ENCODE assay signal across 12 mouse cellular contexts in the genomic region with DNA sequence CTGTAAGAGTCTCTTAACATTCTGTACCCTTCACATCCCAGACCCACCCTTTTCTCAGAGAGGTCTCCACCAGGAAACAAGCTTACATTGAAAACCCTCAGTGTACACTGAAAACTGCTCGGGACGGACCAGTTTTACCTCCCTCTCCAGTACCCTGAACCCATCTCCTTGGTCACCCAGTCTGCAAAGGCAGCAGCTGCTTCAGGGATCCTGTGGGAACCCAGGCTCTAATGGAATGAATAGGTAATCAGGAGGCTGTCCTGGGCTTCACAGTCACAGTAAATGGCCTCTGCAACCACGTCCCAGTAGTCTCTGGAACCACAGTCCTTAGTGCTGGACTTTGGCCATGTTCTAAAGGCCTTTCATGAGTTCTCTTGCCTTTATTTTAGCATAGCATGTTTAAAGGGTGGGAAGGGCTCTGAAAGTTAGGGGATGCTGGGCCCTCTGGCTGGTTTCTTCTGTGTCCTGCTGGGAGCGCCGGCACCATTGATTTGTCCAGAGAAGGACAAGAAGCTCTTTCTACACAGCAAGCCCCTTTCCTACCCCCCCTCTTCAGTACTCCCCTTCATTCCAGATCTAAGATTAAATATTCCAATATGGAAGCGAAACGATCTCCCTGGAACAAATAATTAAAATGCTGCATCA. TPM values are rescaled to one million over a fixed set of nuclear protein-coding genes. Genes with fewer than 3 reads are reported as not detected.
DNase-seq lines count a peak whose midpoint lies in the region; ATAC-seq lines count a peak whose summit lies in the region.
"Had no signal": no experiment of that assay in that cellular context is flagged by ENCODE, and none has a peak within 500 bp of the region (broad histone marks: within the 10 kb centered on the region; RNA-seq: fewer than 3 reads in every experiment).

No protein-coding gene starts in this region.

- peak overlapping the region; percentile 67 for H3K4me3 ChIP-seq in hindbrain, embryonic 14.5 days (replicated peaks; ENCODE audit: low read length)
- peak overlapping the region; percentile 66 for H3K4me3 ChIP-seq in neural tube, embryonic 13.5 days

- WGBS in hindbrain, embryonic 14.5 days: 22% methylated on average over 7 of the region's 7 CpGs
- 28% methylated on average over 7 of the region's 7 CpGs for WGBS in neural tube, embryonic 13.5 days

- intact Hi-C loops in left cerebral cortex, postnatal 25 days (cut with DNase I): no loop called here

- no peaks in the 10 kb centered on the region for H3K27me3 ChIP-seq in hindbrain, embryonic 14.5 days (ENCODE audit: control insufficient read depth, insufficient read depth, low read length)
- peaks cover 6% of the 10 kb centered on the region for H3K27me3 ChIP-seq in neural tube, embryonic 13.5 days

- DNase-seq in cerebellum, adult 8-10 months: peak; percentile 10
- DNase-seq in cerebellum, postnatal 4 days (ENCODE audit: low spot score in 2 of 2): no peak
- DNase-seq in left cerebral cortex, postnatal 25 days (ENCODE audit: low spot score in 2 of 2): peak; percentile 39 to 59
- DNase-seq in left cerebral cortex, adult 9 months (ENCODE audit: low spot score in 2 of 2): no peak
- DNase-seq in hindbrain, embryonic 14.5 days (ENCODE audit: low spot score): no peak
- no peak for DNase-seq in liver
- DNase-seq in spleen, postnatal 4 days (ENCODE audit: low spot score in 2 of 2): no peak
- DNase-seq: kidney, adult 11 months had no signal

- H3K27ac ChIP-seq in hindbrain, embryonic 14.5 days: peak overlapping the region; percentile 67
- peak overlapping the region; percentile 52; the same call in 1 of the 2 replicates for H3K27ac ChIP-seq in neural tube, embryonic 13.5 days (replicated peaks)
- H3K27ac ChIP-seq: heart, embryonic 13.5 days; macrophage had no signal

- ATAC-seq in hindbrain, embryonic 14.5 days (ENCODE audit: low FRiP score): no peak
- no peak for ATAC-seq in neural tube, embryonic 13.5 days (ENCODE audit: low read depth)

- H3K36me3 ChIP-seq in hindbrain, embryonic 14.5 days (replicated peaks; ENCODE audit: control insufficient read depth, insufficient read depth): peaks cover 9% of the 10 kb centered on the region
- H3K36me3 ChIP-seq in neural tube, embryonic 13.5 days: peaks cover 5% of the 10 kb centered on the region
- H3K36me3 ChIP-seq: G1E; heart, embryonic 13.5 days had no signal

- peaks cover 18% of the 10 kb centered on the region for H3K4me1 ChIP-seq in hindbrain, embryonic 14.5 days (replicated peaks; ENCODE audit: control insufficient read depth, insufficient read depth, low read length)
- peaks cover 18% of the 10 kb centered on the region for H3K4me1 ChIP-seq in neural tube, embryonic 13.5 days (replicated peaks)

- H3K9me3 ChIP-seq in hindbrain, embryonic 14.5 days (ENCODE audit: control insufficient read depth, low read length): no peaks in the 10 kb centered on the region
- no peaks in the 10 kb centered on the region for H3K9me3 ChIP-seq in neural tube, embryonic 13.5 days
- H3K9me3 ChIP-seq: G1E; heart, embryonic 13.5 days had no signal

- peak overlapping the region; percentile 76 for H3K9ac ChIP-seq in hindbrain, embryonic 14.5 days
- H3K9ac ChIP-seq in neural tube, embryonic 13.5 days: peak overlapping the region; percentile 65
- H3K9ac ChIP-seq: heart, embryonic 13.5 days had no signal

- peak overlapping the region; percentile 66 for H3K4me2 ChIP-seq in hindbrain, embryonic 14.5 days (replicated peaks)
- peak overlapping the region; percentile 70 for H3K4me2 ChIP-seq in neural tube, embryonic 13.5 days

RNA-seq across cellular contexts. Expression of gene Slitrk3, which starts 2.1 kb away (rescaled TPM):
- 10 to 100 TPM; 68.8 to 70.9 TPM for total RNA-seq in left cerebral cortex, postnatal 25 days (2021)
- 11.9 and 14.2 TPM in 2 replicates for polyA plus RNA-seq in hindbrain, embryonic 14.5 days (2014; fragmentation: Nextera tagmentation; extraction: Ambion mirVana)
- polyA plus RNA-seq in neural tube, embryonic 13.5 days (2015; fragmentation: Nextera tagmentation; extraction: Ambion mirVana): 15.5 and 15.7 TPM in 2 replicates
- polyA plus RNA-seq: G1E, macrophage had no signal

Comparison
In these comparisons a context has a peak if more than half of its experiments do, and no peak if none do; other contexts are left out.
1. DNase-seq: peak in cerebellum, adult 8-10 months (single experiment) and left cerebral cortex, postnatal 25 days (2 of 2); none in cerebellum, postnatal 4 days (0 of 2), left cerebral cortex, adult 9 months (0 of 2), hindbrain, embryonic 14.5 days (single experiment), liver (single experiment) and spleen, postnatal 4 days (0 of 2).